Mouse (Mus musculus): ENCODE measurements around the gene Rev1. TPM values are rescaled to one million over a fixed set of nuclear protein-coding genes. Genes with fewer than 3 reads are reported as not detected.

Gene Rev1
- polyA plus RNA-seq, 1 experiment from 2014 or later: 15.3 TPM

- Histone ChIP-seq H3K4me3 (replicated peaks) (peak overlapping the region; percentile 91), H3K4me2 (peak overlapping the region; percentile 92)
Measured at GRCm38 (mm10) chr1:38130715-38131483, 1.3 kb upstream of the Rev1 start.

DNA sequence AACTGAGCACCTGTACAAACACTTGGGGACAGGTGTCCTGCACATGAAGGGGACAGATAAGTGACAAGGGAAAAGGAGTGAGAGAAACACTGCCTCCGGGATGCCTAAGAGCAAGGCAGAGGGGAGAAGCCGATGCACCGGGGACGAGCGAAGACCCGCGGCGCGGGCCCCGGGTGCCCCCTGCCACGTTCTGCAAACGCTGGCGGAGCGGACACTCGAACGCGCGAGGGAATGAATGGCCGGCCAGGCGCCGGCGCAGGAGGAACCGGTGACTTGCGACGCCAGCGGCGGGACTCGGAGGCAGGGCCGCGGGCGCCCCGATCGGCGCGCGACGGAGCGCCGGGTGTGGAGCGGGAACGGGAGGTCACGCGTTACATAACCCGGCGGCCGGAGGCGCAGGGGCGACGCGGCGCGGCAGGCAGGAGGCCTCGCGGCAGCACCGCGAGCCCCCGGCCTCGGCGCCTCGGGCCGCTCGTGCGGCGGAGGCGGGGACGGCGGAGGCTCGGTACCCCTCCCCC, 623 bp downstream of the Rev1 start:
- under 1% methylated on average over 60 of the region's 68 CpGs for WGBS (ENCODE audit: insufficient replicate concordance)
- Histone ChIP-seq H3K27ac (peak overlapping the region; percentile 94), H3K4me1 (replicated peaks) (peaks cover 68% of the 10 kb centered on the region), H3K27me3 (no peaks in the 10 kb centered on the region), H3K36me3 (no peaks in the 10 kb centered on the region), H3K9ac (peak overlapping the region; percentile 94), H3K4me3 (replicated peaks) (peak overlapping the region; percentile 91), H3K4me2 (peak overlapping the region; percentile 92), H3K9me3 (replicated peaks) (no peaks in the 10 kb centered on the region)
- ATAC-seq (ENCODE audit: low read depth) (peak; percentile 14; the same call in 1 of the 2 replicates), DNase-seq (peak; percentile 51)

More at GRCm38 (mm10) chr1:38130715-38131483, 1.3 kb upstream of the Rev1 start:
- peaks cover 55% of the 10 kb centered on the region for H3K4me1 ChIP-seq (replicated peaks)
- H3K27ac ChIP-seq: peak overlapping the region; percentile 94
- DNase-seq (peak; percentile 71), ATAC-seq (ENCODE audit: low read depth) (peak; percentile 38)
- WGBS (ENCODE audit: insufficient replicate concordance): 35% methylated on average over 10 of the region's 10 CpGs
- no peaks in the 10 kb centered on the region for H3K27me3 ChIP-seq
- peak overlapping the region; percentile 94 for H3K9ac ChIP-seq
- H3K36me3 ChIP-seq: no peaks in the 10 kb centered on the region
- H3K9me3 ChIP-seq (replicated peaks): no peaks in the 10 kb centered on the region

GRCm38 (mm10) chr1:38127036-38127435, 2.6 kb downstream of the Rev1 start:
- peaks cover 63% of the 10 kb centered on the region for H3K4me1 ChIP-seq (replicated peaks)
- no peaks in the 10 kb centered on the region for H3K27me3 ChIP-seq
- H3K9ac ChIP-seq: 0 out of 2 replicates have a peak overlapping the region, but pooled peaks have one; percentile 29
- no peak for ATAC-seq (ENCODE audit: low read depth)
- DNase-seq: no peak
- no peak overlapping the region for H3K4me2 ChIP-seq
- no peaks in the 10 kb centered on the region for H3K9me3 ChIP-seq (replicated peaks)
- H3K4me3 ChIP-seq (replicated peaks): no peak overlapping the region; the same call in 1 of the 2 replicates
- no peaks in the 10 kb centered on the region for H3K36me3 ChIP-seq
- H3K27ac ChIP-seq: 0 out of 2 replicates have a peak overlapping the region, but pooled peaks have one; percentile 34

DNA sequence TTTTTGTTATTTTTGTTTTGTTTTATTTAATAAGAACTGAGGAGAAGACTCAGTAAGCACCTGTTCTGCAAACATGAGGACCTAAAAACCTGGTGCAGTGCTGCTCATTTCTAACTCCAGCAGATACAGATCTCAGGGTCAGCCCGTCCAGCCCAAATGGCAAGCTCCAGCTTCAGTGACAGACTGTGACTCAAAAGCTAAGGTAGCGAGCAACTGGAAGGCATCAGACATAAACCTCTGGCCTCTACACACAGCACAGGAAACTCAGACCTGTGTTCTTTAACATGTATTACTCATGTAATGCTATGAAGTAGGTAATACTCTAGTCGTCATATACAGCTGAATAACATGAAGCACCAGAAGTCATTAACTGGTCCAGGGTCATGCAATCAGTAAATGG, 3.2 kb downstream of the Rev1 start:
- H3K27me3 ChIP-seq: no peaks in the 10 kb centered on the region
- 60% methylated on average over 3 of the region's 3 CpGs for WGBS (ENCODE audit: insufficient replicate concordance)
- no peak overlapping the region for H3K4me3 ChIP-seq (replicated peaks)
- 0 out of 2 replicates have a peak overlapping the region, but pooled peaks have one; percentile 2 for H3K4me2 ChIP-seq
- peaks cover 63% of the 10 kb centered on the region for H3K4me1 ChIP-seq (replicated peaks)
- peak overlapping the region; percentile 1; the same call in 1 of the 2 replicates for H3K27ac ChIP-seq
- DNase-seq (no peak), ATAC-seq (ENCODE audit: low read depth) (no peak)
- H3K9me3 ChIP-seq (replicated peaks): no peaks in the 10 kb centered on the region
- peak overlapping the region; percentile 19; the same call in 1 of the 2 replicates for H3K9ac ChIP-seq
- H3K36me3 ChIP-seq: no peaks in the 10 kb centered on the region

DNA sequence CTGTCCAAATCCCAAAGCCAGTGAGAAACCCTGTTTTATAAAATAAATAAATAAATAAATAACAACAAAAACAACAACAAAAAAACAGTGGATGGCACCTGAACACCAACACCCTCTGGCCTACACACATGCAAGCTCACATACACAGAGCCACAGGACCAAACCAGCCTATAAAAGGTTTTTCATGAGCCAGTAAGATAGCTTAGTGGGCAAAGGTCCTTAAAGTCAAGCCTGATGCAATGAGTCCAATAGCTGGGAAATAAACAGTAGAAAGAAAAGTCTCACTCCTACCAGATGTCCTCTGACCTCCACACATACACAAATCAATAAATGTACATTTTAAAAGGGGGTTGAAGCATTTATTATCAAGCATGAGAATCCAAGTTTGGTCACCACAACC, 5.3 kb downstream of the Rev1 start:
- ATAC-seq (ENCODE audit: low read depth) (no peak; the same call in 1 of the 2 replicates), DNase-seq (no peak)
- no peak overlapping the region for H3K9ac ChIP-seq
- H3K36me3 ChIP-seq: no peaks in the 10 kb centered on the region
- H3K27me3 ChIP-seq: no peaks in the 10 kb centered on the region
- H3K4me3 ChIP-seq (replicated peaks): no peak overlapping the region
- peaks cover 58% of the 10 kb centered on the region for H3K4me1 ChIP-seq (replicated peaks)
- peak overlapping the region; percentile 29; the same call in 1 of the 2 replicates for H3K27ac ChIP-seq
- peak overlapping the region; percentile 8; the same call in 1 of the 2 replicates for H3K4me2 ChIP-seq
- H3K9me3 ChIP-seq (replicated peaks): no peaks in the 10 kb centered on the region

DNA sequence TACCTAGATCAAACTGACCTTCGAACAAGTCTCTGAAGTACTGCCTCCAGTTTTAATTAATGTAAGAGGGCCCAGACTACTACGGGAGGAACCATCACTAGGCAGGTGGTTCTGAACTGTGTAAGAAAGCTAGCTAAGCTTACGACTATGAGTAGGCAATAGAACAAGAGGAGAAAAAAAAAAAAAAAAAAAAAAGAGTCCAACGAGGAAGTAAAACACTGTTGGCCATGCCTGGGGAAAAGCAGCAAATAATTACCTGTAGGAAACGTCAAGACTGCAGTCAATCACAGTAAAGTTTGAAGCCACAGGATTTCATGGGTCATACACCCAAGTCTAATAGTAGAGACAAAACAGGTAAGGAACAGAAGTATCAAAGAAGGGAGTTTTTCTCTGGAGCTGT, 8.7 kb downstream of the Rev1 start:
- Histone ChIP-seq H3K4me1 (replicated peaks) (peaks cover 44% of the 10 kb centered on the region), H3K36me3 (0 out of 2 replicates have a peak, but pooled peaks cover 7% of the 10 kb centered on the region), H3K27ac (no peak overlapping the region), H3K4me3 (replicated peaks) (no peak overlapping the region), H3K27me3 (no peaks in the 10 kb centered on the region), H3K9ac (no peak overlapping the region), H3K4me2 (no peak overlapping the region), H3K9me3 (replicated peaks) (no peaks in the 10 kb centered on the region)
- 61% methylated on average over 5 of the region's 5 CpGs for WGBS (ENCODE audit: insufficient replicate concordance)
- no peak for ATAC-seq (ENCODE audit: low read depth)
- DNase-seq: no peak

DNA sequence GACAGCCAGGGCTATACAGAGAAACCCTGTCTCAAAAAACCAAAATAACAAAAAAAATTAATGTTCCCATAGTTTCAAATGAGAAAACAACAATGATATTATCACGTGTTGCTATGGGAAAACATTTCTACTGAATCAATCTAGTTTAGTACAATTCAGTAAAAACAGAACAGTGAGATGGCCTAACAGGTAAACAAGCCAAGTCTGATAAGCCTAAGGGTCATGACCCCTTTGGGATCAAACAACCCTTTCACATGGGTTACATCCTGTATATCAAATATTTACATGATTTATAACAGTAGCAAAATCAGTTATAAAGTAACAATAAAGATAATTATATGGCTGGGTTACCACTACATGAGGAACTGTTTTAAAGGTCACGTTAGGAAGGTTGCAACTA, 11.0 kb downstream of the Rev1 start:
- Histone ChIP-seq H3K36me3 (0 out of 2 replicates have a peak, but pooled peaks cover 7% of the 10 kb centered on the region), H3K27me3 (no peaks in the 10 kb centered on the region), H3K27ac (no peak overlapping the region), H3K4me1 (replicated peaks) (peaks cover 30% of the 10 kb centered on the region), H3K9me3 (replicated peaks) (no peaks in the 10 kb centered on the region), H3K4me3 (replicated peaks) (no peak overlapping the region), H3K4me2 (no peak overlapping the region), H3K9ac (no peak overlapping the region)
- WGBS (ENCODE audit: insufficient replicate concordance): 76% methylated on average over 2 of the region's 2 CpGs
- no peak for ATAC-seq (ENCODE audit: low read depth)
- no peak for DNase-seq

DNA sequence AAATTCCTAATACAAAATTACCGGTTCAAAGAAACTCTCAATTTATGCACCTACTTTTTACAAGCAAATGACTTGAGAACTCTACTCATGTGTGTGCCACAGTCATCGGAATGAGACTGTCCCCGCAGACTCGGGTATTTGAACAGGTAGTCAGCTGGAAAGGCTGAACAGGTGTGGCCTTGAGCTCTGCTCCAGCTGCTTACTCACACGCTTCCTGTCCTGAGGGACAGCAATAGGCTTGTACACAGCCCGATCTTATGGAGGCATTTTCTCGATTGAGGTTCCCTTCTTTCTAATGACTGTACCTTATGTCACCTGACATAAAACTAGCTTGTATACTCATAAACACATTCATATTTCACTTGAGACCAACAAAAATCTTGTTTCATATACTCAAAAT, 19.8 kb downstream of the Rev1 start:
- H3K4me3 ChIP-seq (replicated peaks): no peak overlapping the region
- H3K27ac ChIP-seq: no peak overlapping the region
- WGBS (ENCODE audit: insufficient replicate concordance): 76% methylated on average over 7 of the region's 7 CpGs
- no peak for ATAC-seq (ENCODE audit: low read depth)
- H3K27me3 ChIP-seq: no peaks in the 10 kb centered on the region
- peaks cover 8% of the 10 kb centered on the region; the same call in 1 of the 2 replicates for H3K4me1 ChIP-seq (replicated peaks)
- no peak overlapping the region for H3K9ac ChIP-seq
- peaks cover 10% of the 10 kb centered on the region for H3K36me3 ChIP-seq
- no peak overlapping the region for H3K4me2 ChIP-seq
- DNase-seq: no peak
- no peaks in the 10 kb centered on the region for H3K9me3 ChIP-seq (replicated peaks)

DNA sequence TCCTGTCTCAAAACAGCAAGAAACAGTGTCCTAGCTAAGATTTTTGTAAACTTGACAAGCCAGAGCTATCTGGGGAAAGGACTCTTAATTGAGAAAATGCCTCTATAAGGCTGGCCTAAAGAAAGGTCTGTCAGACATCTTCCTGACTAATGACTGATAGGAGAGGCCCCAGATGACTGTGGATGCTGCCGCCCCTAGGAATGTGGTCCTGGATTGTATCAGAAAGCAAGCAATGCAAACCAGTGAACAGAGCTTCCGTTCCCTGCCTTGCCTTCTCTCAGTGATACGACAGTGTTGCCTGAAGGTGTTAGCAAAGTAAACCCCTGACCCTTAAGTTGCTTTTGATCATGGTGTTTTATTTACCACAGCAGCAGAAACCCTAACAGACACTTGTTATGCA, 25.8 kb downstream of the Rev1 start:
- peak overlapping the region; percentile 51; the same call in 1 of the 2 replicates for H3K27ac ChIP-seq
- no peak for DNase-seq

GRCm38 (mm10) chr1:38103214-38103613, 26.4 kb downstream of the Rev1 start:
- H3K4me3 ChIP-seq (replicated peaks): no peak overlapping the region
- WGBS (ENCODE audit: insufficient replicate concordance): 64% methylated on average over 1 of the region's 1 CpGs

More for the DNA sequence above, 25.8 kb downstream of the Rev1 start:
- 80% methylated on average over 3 of the region's 3 CpGs for WGBS (ENCODE audit: insufficient replicate concordance)
- peaks cover 28% of the 10 kb centered on the region for H3K36me3 ChIP-seq
- no peaks in the 10 kb centered on the region for H3K9me3 ChIP-seq (replicated peaks)
- no peak for ATAC-seq (ENCODE audit: low read depth)
- H3K4me1 ChIP-seq (replicated peaks): peaks cover 15% of the 10 kb centered on the region
- H3K27me3 ChIP-seq: no peaks in the 10 kb centered on the region
- no peak overlapping the region for H3K4me3 ChIP-seq (replicated peaks)
- no peak overlapping the region for H3K9ac ChIP-seq
- H3K4me2 ChIP-seq: no peak overlapping the region

GRCm38 (mm10) chr1:38081316-38081715, 48.3 kb downstream of the Rev1 start:
- no peak overlapping the region for H3K27ac ChIP-seq
- H3K9ac ChIP-seq: no peak overlapping the region
- no peak overlapping the region for H3K4me2 ChIP-seq
- H3K36me3 ChIP-seq: peaks cover 52% of the 10 kb centered on the region
- ATAC-seq (ENCODE audit: low read depth): no peak
- no peaks in the 10 kb centered on the region for H3K9me3 ChIP-seq (replicated peaks)
- no peak for DNase-seq
- 63% methylated on average over 8 of the region's 8 CpGs for WGBS (ENCODE audit: insufficient replicate concordance)
- no peaks in the 10 kb centered on the region for H3K27me3 ChIP-seq
- no peaks in the 10 kb centered on the region; the same call in 1 of the 2 replicates for H3K4me1 ChIP-seq (replicated peaks)
- no peak overlapping the region for H3K4me3 ChIP-seq (replicated peaks)

More at GRCm38 (mm10) chr1:38103214-38103613, 26.4 kb downstream of the Rev1 start:
- Histone ChIP-seq H3K4me2 (no peak overlapping the region), H3K4me1 (replicated peaks) (peaks cover 12% of the 10 kb centered on the region), H3K9me3 (replicated peaks) (no peaks in the 10 kb centered on the region), H3K27ac (no peak overlapping the region), H3K9ac (no peak overlapping the region), H3K36me3 (peaks cover 32% of the 10 kb centered on the region), H3K27me3 (no peaks in the 10 kb centered on the region)
- DNase-seq (no peak), ATAC-seq (ENCODE audit: low read depth) (no peak)
